Mouse (Mus musculus) G1E (cell line): Measurements from ENCODE around the gene Egflam. TPM values are rescaled to one million over a fixed set of nuclear protein-coding genes. Genes with fewer than 3 reads are reported as not detected.

Experiments used
- ATAC-seq: 2 replicates; pipeline ENCODE4 v1.8.0; 2016; ENCODE audit warnings: mild to moderate bottlenecking; ENCODE audit not compliant: insufficient number of reproducible peaks, poor library complexity, low FRiP score, severe bottlenecking; ENCODE audit errors: extremely low read depth
- DNase-seq: peaks from one replicate; pipeline ENCODE4 v3.0.0; 2012; ENCODE audit warnings: low spot score
- H3K27me3 ChIP-seq: 2 replicates; pipeline ENCODE4 v1.6.1; 2012; ENCODE audit warnings: mild to moderate bottlenecking, low read length, inconsistent platforms; ENCODE audit not compliant: insufficient read depth
- H3K36me3 ChIP-seq: replicated peaks from 2 replicates; pipeline ENCODE3; 2012; ENCODE audit warnings: mild to moderate bottlenecking, inconsistent platforms
- H3K4me1 ChIP-seq: 2 replicates; pipeline ENCODE4 v1.6.1; 2012; ENCODE audit warnings: low read depth, low read length, inconsistent platforms, mixed read lengths; ENCODE audit not compliant: insufficient read depth
- H3K4me3 ChIP-seq: 2 replicates; pipeline ENCODE4 v1.5.1; 2012; ENCODE audit warnings: low read depth, mild to moderate bottlenecking, inconsistent platforms, low read length, moderate library complexity, mixed read lengths
- H3K9me3 ChIP-seq: replicated peaks from 2 replicates; pipeline ENCODE4 v1.6.1; 2012; ENCODE audit warnings: inconsistent platforms
- CTCF ChIP-seq: IDR thresholded peaks from 2 replicates; pipeline ENCODE4 v1.5.1; 2012; ENCODE audit warnings: low read depth, low read length, inconsistent platforms, mixed read lengths
- GATA1 ChIP-seq: IDR thresholded peaks from 2 replicates; pipeline ENCODE4 v1.6.1; 2012; ENCODE audit warnings: borderline replicate concordance, low read length, inconsistent platforms, mixed read lengths
- GATA2 ChIP-seq: IDR thresholded peaks from 2 replicates; pipeline ENCODE4 v1.6.1; 2012; ENCODE audit warnings: low read depth, low read length, inconsistent platforms, borderline replicate concordance
- POLR2AphosphoS5 ChIP-seq: IDR thresholded peaks from 2 replicates; pipeline ENCODE4 v1.6.1; 2012; ENCODE audit warnings: low read depth, low read length, inconsistent platforms; ENCODE audit not compliant: insufficient replicate concordance
- TAL1 ChIP-seq: conservative IDR thresholded peaks from 2 replicates; pipeline ENCODE4 v1.6.1; 2012; ENCODE audit warnings: low read depth, low read length, inconsistent platforms, mixed read lengths
- polyA plus RNA-seq: library from polyadenylated mRNA; stranded (reverse); fragments of >175 nt; gene quantifications from 2 replicates; pipeline ENCODE4 v1.2.3, GENCODE M21; 2012
- total RNA-seq, 2 experiments: library from RNA; stranded (forward) in 1 of 2; stranded (reverse) in 1 of 2; fragments of 200-1000 nt in 1 of 2; fragments of >200 nt in 1 of 2; fragmentation: Nextera tagmentation in 1 of 2; gene quantifications; 2 replicates each; pipeline ENCODE4 v1.2.3; 2014 to 2017

Egflam gene
- total RNA-seq (2014; fragmentation: Nextera tagmentation) (not detected in 2 replicates), total RNA-seq (2017) (0.05 and 0.17 TPM in 2 replicates), polyA plus RNA-seq (not detected in 2 replicates)

DNA sequence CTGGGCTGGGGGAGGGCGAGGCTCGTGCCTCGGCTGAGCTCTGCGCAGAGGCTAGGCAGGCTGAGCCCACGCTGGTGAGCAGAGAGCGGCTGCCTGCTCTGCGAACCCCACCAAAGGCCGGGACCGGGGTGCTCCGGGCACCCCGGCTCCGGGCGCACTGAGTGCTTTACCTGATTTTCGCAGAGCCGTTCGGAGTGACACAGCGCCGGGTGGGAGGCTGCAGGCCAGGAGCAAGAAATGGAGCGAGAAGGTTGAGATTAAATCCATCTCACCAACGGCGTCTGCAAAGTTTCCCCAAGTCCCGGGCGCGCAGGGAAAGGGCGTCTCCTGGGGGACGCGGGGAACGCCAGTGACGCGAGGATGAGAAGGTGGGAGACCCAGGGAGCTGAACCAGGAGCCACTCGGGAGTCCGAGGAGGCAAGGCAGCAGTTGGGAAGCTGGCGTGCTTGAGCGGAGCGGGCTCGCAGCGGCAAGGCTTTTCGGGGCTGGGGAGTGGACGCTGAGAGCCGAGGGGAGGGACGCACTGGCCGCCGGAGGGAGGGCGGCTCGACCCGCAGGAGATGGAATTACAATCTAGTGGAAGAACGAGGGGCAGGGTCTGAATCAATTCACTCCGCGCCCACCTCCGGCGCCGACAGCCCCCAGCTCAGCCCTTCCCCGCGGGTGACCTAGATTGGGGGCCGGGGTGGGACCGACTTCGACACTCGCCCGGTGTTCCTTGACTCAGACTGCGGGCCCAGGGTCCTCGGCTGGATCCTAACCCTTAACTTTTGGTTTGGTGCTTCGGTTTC lies at the start of gene Egflam:
Gene Egflam, minus strand, starts transcription at position 578 of the 791 bp plus-strand sequence.
- no peak for DNase-seq
- H3K36me3 ChIP-seq: no peaks in the 10 kb centered on the region
- peaks cover 2% of the 10 kb centered on the region; the same call in 1 of the 2 replicates for H3K27me3 ChIP-seq
- no peaks in the 10 kb centered on the region for H3K4me1 ChIP-seq
- no peak within 1 kb of the TSS for H3K4me3 ChIP-seq
- TF ChIP-seq POLR2AphosphoS5 (no peak), CTCF (no peak), GATA2 (no peak), GATA1 (no peak), TAL1 (no peak)
- ATAC-seq: no peak
- H3K9me3 ChIP-seq: no peaks in the 10 kb centered on the region

DNA sequence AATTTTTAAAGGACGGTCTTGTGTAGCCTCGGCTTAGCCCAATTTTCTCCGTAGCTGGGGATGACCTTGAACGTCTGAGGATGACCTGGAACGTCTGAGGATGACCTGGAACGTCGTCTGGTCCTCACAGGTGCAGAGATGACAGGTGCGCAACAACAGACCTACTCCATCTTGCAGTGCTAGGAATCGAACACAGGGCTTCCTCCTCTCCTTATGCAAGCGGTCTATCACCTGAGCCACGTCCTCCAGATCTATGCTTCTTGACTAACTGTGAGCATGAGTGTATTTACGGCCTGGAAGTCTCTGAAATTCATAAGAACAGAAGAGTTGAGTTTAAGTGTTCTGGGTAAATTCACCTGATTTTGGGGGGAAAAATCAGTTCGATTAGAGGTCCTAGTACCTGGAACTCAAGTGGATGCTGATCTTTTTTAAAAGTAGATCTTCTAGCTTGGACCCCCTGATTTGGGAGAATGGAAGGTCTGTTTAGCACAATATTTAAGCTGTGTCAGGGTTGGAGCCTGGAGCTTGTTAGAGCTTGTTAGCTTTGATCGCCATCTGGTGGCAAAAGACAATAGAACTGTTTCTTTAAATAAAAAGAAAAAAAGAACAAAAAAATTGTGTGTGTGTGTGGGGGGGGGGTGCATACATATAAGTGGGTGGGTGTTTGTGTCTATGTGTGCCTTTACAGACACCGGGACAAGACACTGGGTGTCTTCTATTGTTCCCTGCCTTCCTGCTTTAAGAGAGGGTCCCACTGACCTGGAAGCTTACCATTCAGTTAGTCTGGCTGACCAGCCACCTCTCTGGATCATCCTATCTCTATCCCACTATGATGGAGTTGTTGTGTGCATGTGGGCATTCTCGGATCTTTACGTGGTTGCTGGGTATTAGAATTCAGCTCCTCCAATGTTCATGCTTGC lies 45.5 kb upstream of the Egflam start:
- no peaks in the 10 kb centered on the region for H3K4me1 ChIP-seq
- H3K27me3 ChIP-seq: peaks cover 3% of the 10 kb centered on the region
- H3K36me3 ChIP-seq: no peaks in the 10 kb centered on the region
- DNase-seq: no peak
- no peak overlapping the region for H3K4me3 ChIP-seq
- no peak for ATAC-seq
- no peaks in the 10 kb centered on the region for H3K9me3 ChIP-seq
- TF ChIP-seq GATA1 (no peak), POLR2AphosphoS5 (no peak), GATA2 (no peak), TAL1 (no peak), CTCF (no peak)

DNA sequence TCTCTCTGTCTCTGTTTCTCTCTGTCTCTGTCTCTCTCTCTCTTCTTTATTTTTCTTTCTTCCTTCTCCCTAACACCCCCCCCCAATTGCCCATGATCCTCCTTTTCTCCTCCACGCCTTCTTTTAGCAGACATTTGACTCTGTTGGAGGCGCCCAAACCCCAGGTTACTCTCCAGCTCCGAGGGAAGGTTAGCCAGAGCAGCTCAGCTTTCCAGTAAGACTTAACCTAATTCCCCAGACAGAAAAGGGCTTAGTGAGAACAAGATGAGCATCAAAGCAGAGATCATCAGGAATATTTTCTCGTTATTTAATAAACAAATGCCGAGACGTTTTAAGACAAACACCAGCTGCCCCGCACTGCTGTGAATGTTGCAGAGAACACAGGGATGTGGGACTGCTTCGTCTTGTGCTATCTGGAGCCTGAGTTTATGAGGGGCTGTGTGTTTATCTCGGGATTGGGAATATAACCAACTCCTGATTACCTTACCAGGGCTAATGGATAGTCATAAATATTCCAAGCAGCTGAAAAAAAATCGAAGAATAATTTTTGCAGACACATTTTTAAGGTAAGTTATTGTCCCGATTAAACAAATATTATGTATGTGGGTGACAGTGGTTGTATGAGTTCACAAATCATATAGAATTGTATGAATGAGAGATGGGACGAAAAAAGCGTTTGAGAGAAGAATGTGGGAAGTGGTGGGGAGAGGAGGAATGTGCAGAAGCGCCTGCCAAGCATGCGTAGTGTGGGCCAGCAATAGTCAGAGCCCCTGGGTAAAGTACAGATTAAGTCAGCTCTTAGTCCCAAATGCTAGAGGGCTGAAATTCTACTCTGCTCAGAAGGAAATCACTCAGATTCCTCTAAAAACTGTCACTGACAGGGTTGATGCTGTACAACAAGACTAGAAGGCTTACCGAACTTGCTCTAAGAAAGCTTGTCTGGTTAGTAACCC lies 44.2 kb upstream of the Egflam start:
- peaks cover 3% of the 10 kb centered on the region for H3K27me3 ChIP-seq
- H3K36me3 ChIP-seq: no peaks in the 10 kb centered on the region
- no peak for ATAC-seq
- H3K4me3 ChIP-seq: no peak overlapping the region
- no peaks in the 10 kb centered on the region for H3K4me1 ChIP-seq
- DNase-seq: no peak
- no peaks in the 10 kb centered on the region for H3K9me3 ChIP-seq
- TF ChIP-seq GATA2 (no peak), POLR2AphosphoS5 (no peak), TAL1 (no peak), GATA1 (no peak), CTCF (no peak)

DNA sequence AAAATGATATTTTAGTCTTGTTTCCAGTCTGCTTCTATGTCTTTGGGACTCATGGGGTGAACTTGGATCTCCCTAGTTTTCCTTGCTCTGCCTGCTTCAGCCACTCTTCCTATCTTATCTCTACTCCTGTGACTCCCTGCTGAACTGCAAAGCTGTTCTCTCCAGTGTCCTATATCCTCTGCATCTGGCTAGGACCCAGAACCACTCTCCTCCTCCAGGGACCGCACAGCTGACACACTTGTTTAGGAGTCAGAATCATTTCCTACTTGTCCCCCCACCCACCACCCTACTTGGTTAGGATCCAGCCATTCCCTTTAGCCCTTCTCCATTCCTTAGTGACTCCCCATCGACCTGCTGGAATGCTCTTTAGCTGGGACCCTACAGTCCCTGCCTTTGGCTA lies 26.1 kb upstream of the Egflam start:
- DNase-seq (no peak), ATAC-seq (no peak)
- TF ChIP-seq GATA1 (no peak), TAL1 (no peak), POLR2AphosphoS5 (no peak), GATA2 (no peak), CTCF (no peak)
- Histone ChIP-seq H3K27me3 (no peaks in the 10 kb centered on the region), H3K9me3 (no peaks in the 10 kb centered on the region), H3K36me3 (no peaks in the 10 kb centered on the region), H3K4me1 (no peaks in the 10 kb centered on the region), H3K4me3 (no peak overlapping the region)

DNA sequence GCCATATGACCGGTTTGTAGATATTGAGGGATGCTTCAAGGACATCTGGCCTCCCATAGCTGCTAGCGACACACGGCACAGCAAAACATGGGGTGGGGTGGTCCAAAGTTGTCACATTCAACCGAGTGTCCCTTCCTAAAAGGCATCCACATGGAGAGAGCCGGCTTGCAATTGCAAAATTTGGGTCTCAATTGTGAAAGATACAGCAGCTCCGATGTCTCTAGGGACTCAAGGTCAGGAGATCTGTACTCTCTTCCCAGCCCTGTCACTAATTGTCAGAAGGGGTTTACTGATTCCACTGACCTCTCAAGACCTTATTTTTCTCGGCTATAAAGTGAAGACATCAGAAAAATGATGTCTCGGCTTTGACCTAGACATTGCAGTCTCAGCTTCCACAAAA lies 6.3 kb upstream of the Egflam start:
- Histone ChIP-seq H3K36me3 (no peaks in the 10 kb centered on the region), H3K9me3 (no peaks in the 10 kb centered on the region), H3K27me3 (peaks cover 14% of the 10 kb centered on the region), H3K4me3 (no peak overlapping the region), H3K4me1 (no peaks in the 10 kb centered on the region)
- no peak for TF ChIP-seq POLR2AphosphoS5
- TF ChIP-seq GATA1: no peak
- TF ChIP-seq CTCF: no peak
- no peak for TF ChIP-seq GATA2
- TF ChIP-seq TAL1: no peak
- no peak for DNase-seq
- ATAC-seq: no peak
